Mouse (Mus musculus) embryonic fibroblast, embryonic 13.5 days (primary cell): ENCODE results near the gene Alg14.

ENCODE experiments used
- CTCF ChIP-seq: IDR thresholded peaks from 2 replicates; pipeline ENCODE4 v1.5.1; 2011; ENCODE audit warnings: mild to moderate bottlenecking, control low read depth, low read length, moderate library complexity, borderline replicate concordance; ENCODE audit not compliant: insufficient read depth
- POLR2A ChIP-seq: IDR thresholded peaks from 2 replicates; pipeline ENCODE4 v1.6.1; 2011; ENCODE audit warnings: low read depth, mild to moderate bottlenecking, control low read depth, low read length, moderate library complexity

GRCm38 (mm10) chr3:121351257-121351656 is 59.7 kb downstream of the Alg14 start:
- TF ChIP-seq POLR2A (no peak), CTCF (no peak)
